Mouse (Mus musculus) heart, postnatal 25 days (tissue): ENCODE results near the gene Gm2001. TPM values are rescaled to one million over a fixed set of nuclear protein-coding genes. Genes with fewer than 3 reads are reported as not detected.
"Not testable (repeated sequence)": the region's sequence is repeated elsewhere in the genome, so short reads cannot be mapped to it uniquely, and the experiment has no call there.

Experiments
- DNase-seq: peaks from one replicate; pipeline ENCODE4 v3.0.0; 2022; ENCODE audit warnings: low spot score
- intact Hi-C: fragments of 180-260 bp; cut with DNase I; formaldehyde crosslinking; loops from one replicate; pipeline ENCODE4 v1.15.1; 2025
- total RNA-seq, 2 experiments: library from RNA; stranded (reverse); gene quantifications; 2 replicates each; pipeline ENCODE4 v1.2.3; 2021

Gm2001 gene
- not detected for total RNA-seq

DNA sequence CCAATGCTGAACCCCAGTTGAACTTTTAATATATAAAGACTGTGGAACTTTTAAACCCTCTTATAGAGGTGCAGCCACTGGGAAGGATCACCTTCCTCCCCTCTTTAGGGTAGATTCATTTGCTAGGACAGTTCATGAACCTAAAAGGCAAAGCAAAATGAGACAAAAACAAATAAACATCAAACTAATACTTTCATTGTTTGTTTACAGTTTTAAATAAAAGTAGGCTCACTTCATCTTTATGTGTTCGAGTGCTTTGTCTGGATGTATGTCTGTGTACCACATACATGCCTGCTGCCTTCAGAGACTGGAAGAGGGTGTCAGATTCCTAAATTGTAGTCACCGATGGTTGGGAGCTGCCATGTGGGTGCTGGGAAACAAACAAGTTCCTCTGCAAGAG lies at the start of gene Gm2001:
Gene Gm2001 (minus strand): TSS at position 101 of the 400 bp plus-strand sequence.
- intact Hi-C loops, DNase-seq: not testable (repeated sequence)

DNA sequence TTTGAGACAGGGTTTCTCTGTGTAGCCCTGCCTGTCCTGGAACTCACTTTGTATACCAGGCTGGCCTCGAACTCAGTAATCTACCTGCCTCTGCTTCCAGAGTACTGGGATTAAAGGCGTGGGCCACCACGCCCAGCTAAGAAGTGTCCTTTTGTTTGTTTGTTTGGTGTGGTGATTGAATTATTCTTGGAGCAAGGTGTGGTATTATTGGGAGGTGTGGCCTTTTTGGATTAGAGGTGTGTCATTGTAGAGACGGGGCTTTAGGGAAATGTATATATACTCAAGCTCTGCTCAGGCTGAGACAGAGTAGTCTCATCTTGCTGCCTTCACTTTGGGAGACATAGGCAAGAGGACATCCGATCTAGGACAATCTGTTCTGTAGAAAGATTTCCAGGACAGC lies 31.6 kb upstream of the Gm2001 start, which contains the start of gene Gm2016:
Gene Gm2016 (plus strand): TSS at position 301 of the 400 bp plus-strand sequence.
- DNase-seq, intact Hi-C loops: not testable (repeated sequence)

DNA sequence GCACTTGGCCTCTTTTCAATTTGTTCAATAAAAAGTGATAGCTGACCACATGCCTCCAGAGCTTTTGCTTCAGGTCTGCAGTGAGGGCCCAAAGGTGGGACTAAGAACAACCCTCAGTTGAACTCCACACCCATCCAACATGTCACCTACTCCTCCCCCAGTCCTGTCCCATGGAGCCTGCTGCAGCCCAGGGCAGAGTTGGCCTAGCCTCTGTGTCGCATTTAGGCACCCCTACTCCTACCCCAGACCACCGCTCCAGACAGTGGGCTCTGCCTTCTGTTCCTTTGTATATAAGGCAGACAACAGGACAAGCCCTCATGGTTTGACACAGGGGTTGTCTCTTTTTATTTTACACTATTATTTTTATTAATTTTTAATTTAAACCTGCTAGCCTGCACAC lies 21.9 kb upstream of the Gm2001 start:
- intact Hi-C loops, DNase-seq: not testable (repeated sequence)

DNA sequence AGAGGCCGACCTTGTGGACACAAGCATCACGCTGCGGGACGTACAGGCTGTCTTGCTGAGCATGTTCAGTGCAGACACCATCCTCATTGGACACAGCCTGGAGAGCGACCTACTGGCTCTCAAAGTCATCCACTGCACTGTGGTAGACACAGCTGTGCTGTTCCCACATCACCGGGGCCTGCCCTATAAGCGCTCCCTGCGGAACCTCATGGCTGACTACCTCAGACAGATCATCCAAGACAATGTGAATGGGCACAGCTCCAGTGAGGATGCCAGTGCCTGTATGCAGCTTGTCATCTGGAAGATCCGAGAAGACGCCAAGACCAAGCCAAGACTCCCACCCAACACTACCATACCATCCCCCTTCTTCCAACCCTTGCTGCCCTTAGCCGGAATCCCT lies 21.5 kb upstream of the Gm2001 start:
- DNase-seq, intact Hi-C loops: not testable (repeated sequence)

DNA sequence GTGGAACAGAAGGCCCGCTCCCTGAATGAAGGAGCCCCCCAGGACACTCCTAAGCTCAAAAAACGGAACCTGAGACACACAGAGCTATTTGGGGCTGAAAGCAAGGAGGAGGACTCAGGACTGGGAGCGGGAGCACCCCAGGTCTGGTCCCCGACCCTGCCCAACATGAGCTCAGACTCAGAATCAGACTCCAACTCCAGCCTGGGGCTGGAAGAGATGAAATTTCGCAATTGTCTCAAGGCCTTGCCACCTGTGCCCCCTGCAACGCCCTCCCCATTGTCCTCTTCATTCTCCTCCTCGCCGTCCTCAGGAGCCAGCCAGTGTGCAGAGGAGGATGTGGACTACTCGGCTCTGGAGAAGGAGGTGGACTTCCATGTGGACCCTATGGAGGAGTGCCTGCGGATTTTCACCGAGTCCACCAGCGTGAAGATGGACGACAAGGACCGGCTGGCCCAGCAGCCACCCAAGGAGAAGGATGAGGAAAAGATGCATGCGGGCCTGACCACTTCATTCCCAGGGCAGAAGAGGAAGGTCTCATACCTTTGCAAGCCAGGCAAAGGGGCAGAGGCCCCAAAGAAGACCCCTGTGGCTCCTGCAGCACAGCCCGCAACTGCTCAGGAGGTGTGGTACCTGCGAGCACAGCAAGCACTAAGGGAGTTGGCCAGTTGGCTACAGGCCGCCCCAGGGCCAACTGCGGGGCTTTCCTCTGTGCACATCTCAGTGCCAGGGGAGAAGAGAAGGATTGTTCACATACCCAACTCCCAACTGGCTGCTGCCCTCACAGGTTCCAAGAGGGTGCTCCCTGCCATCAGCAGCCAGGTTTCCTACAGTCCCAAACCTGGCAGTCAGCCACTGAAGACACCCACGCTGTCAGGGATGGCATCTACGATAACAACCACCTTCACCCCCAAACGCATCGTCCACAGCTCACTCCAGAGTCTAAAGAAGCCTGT lies 19.9 kb upstream of the Gm2001 start:
- intact Hi-C loops, DNase-seq: not testable (repeated sequence)

DNA sequence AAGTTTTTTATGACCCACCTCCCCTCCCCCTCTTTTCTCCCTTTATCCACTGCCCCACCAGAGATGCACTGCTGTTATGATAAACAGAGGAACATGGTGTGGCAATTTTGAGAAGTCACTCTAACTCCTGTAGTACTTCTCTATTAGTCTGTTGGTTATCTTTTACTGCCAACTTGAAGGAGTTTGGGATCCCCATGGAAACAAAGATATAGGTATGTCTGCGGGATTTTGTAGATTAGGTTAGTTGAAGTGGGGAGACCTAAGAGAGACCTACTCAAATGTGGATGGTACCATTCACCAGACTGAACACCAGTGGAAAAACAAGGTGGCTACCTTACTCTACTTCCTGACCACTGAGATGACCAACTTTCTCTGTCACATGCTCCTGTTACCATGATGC lies 13.9 kb upstream of the Gm2001 start:
- DNase-seq, intact Hi-C loops: not testable (repeated sequence)

DNA sequence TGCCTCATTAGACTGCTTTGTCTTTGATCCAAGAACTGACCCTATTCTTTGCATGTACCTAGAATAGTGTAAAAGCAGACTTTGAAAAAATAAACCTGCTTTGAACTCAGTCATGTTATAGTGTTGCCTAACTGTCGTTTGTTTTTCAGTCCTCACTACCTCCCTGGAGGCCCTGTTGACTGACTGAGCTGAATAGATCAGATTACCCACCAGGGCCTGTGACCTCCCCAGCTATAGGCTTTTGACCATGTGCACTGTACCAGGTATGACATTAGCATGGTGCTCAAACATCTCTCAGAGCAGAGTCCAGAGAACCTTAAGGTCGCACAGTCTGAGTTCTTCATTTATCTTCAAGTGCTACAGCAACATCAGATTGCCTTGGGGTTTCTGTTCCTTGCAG lies 8.5 kb upstream of the Gm2001 start:
- DNase-seq, intact Hi-C loops: not testable (repeated sequence)

DNA sequence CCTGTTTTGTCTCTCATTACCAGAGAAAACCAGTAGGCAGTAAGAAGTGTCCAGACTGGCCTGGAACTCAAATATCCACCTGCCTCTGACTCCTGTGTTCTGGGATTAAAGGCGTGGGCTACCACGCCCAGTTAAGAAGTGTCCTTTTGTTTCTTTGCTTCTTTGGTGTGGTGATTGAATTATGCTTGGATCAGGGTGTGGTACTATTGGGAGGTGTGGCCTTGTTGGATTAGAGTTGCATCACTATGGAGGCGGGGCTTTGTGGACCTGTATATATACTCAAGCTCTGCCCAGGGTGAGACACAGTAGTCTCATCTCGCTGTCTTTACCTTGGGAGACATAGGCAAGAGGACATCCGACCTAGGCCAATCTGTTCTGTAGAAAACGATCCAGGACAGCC lies 25.9 kb downstream of the Gm2001 start, which contains the start of gene BB287469:
Gene BB287469 (plus strand): TSS at position 301 of the 400 bp plus-strand sequence.
- DNase-seq, intact Hi-C loops: not testable (repeated sequence)

DNA sequence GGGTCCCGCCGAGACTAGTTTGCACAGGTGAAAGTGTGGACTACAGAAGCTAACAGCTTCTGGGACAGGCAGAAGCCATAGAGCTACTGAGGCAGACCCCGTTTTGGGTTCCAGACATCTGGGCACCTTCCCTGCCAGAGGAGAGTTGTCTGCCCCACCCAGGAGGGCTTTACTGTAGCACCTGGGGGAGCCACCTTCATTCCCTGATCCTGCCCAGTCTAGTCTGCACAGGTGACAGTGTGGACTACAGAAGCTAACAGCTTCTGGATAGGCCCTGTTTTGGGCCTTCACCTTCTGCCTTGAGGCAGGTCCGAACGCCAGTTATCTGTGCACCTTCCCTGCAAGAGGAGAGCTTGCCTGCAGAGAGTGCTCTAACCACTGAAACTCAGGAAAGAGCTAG lies 44.2 kb downstream of the Gm2001 start:
- DNase-seq, intact Hi-C loops: not testable (repeated sequence)

DNA sequence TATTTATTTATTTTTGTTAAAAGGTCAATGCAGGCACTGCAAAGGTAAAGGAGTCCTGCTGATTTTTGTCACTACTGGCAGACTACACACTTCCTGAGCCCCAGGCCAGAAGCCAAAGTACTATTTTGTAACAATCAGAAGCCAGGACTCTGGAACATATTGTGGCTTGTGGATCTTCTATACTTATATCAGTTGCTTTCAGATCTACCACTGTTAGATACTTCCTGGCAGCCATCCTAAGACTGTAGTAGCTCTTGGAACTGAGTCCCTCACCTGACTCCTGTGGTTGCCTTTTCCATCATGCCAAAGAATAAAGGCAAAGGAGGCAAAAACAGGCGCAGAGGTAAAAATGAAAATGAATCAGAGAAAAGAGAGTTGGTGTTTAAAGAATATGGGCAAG lies 46.9 kb downstream of the Gm2001 start, which contains the start of gene Gm21936:
Gene Gm21936 (plus strand): TSS at position 301 of the 400 bp plus-strand sequence.
- intact Hi-C loops, DNase-seq: not testable (repeated sequence)

Other genes with a start within 250 kb of the Gm2001 start
- not detected for gene Oog1, start 239.7 kb downstream of the Gm2001 start, total RNA-seq
- not detected for gene Gm4027, start 223.5 kb downstream of the Gm2001 start, total RNA-seq
- gene Gm16381, start 197.7 kb downstream of the Gm2001 start, total RNA-seq, result not detected
- not detected for gene Gm21319, start 66.6 kb downstream of the Gm2001 start, total RNA-seq
- gene Gm21936, start 46.8 kb downstream of the Gm2001 start, total RNA-seq, result not detected
- not detected for gene BB287469, start 25.8 kb downstream of the Gm2001 start, total RNA-seq
- gene Gm2016, start 31.7 kb upstream of the Gm2001 start, total RNA-seq, result not detected
- not detected for gene Gm2022, start 53.0 kb upstream of the Gm2001 start, total RNA-seq
- not detected for gene Gm2035, start 77.5 kb upstream of the Gm2001 start, total RNA-seq
- not detected for gene Gm2042, start 111.7 kb upstream of the Gm2001 start, total RNA-seq
- gene Gm2075, start 169.5 kb upstream of the Gm2001 start, total RNA-seq, result not detected
- not detected for gene Gm6803, start 176.4 kb upstream of the Gm2001 start, total RNA-seq
- gene Gm2056, start 184.7 kb upstream of the Gm2001 start, total RNA-seq, result not detected
- not detected for gene Gm16368, start 241.4 kb upstream of the Gm2001 start, total RNA-seq